Mouse (Mus musculus): ENCODE measurements around the gene Btf3. TPM values are rescaled to one million over a fixed set of nuclear protein-coding genes. Genes with fewer than 3 reads are reported as not detected.

The Btf3 gene
- polyA plus RNA-seq, 1 experiment from 2014 or later: 708 TPM

DNA sequence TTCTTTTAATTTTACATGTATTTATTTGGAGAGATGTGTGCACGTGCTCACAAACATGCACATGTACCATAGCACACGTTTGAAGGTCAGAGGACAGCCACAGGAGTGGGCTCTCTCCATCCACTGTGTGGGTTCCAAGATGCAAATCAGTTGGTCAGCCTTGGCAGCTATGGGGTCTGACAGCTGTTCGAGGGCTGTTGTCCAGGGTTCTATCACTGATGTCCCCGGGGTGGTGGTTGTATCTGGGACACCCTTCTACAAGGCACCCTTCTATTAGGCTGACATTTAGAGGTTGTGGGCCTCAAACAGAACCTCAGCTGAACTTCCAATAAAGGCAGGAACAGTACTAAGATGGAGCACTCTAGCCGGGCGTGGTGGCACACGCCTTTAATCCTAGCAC is 40.6 kb downstream of the Btf3 start:
- H3K4me1 ChIP-seq (replicated peaks; ENCODE audit: control insufficient read depth, insufficient read depth, low read length): no peaks in the 10 kb centered on the region
- H3K36me3 ChIP-seq (ENCODE audit: control insufficient read depth, insufficient read depth, low read length): peaks cover 42% of the 10 kb centered on the region
- 89% methylated on average over 7 of the region's 7 CpGs for WGBS
- no peak overlapping the region for H3K27ac ChIP-seq (ENCODE audit: low read depth)
- H3K4me3 ChIP-seq (ENCODE audit: low read depth, low read length): no peak overlapping the region
- no peak overlapping the region for H3K4me2 ChIP-seq (ENCODE audit: low read length)
- H3K27me3 ChIP-seq (replicated peaks; ENCODE audit: control insufficient read depth, insufficient read depth, low read length): no peaks in the 10 kb centered on the region
- ATAC-seq (replicated peaks; ENCODE audit: low FRiP score, low TSS enrichment, low read depth) (no peak), DNase-seq (ENCODE audit: low spot score) (no peak)
- H3K9ac ChIP-seq (ENCODE audit: low read length): no peak overlapping the region
- H3K9me3 ChIP-seq (ENCODE audit: control insufficient read depth, low read length): no peaks in the 10 kb centered on the region

DNA sequence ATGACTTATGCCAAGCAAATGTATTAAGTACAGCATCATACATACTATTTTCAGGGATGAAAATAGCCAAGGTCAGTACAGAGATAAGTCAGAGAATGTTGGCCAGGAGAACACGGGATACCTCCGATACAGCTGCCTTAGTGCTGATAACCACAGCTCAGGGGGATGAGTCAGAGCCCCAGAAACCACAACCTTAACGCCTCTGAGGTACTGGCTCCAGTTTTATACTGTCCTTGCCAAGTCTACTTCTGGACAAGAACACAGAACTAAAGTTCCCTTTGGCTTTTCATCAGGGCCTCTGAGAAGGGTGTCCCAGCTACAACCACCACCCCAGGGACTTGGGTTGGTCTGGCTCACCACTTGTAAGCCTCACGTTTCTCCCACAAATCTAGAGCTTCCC is 41.2 kb downstream of the Btf3 start:
- DNase-seq (ENCODE audit: low spot score): no peak
- WGBS: 79% methylated on average over 4 of the region's 4 CpGs
- ATAC-seq (replicated peaks; ENCODE audit: low FRiP score, low TSS enrichment, low read depth): no peak

DNA sequence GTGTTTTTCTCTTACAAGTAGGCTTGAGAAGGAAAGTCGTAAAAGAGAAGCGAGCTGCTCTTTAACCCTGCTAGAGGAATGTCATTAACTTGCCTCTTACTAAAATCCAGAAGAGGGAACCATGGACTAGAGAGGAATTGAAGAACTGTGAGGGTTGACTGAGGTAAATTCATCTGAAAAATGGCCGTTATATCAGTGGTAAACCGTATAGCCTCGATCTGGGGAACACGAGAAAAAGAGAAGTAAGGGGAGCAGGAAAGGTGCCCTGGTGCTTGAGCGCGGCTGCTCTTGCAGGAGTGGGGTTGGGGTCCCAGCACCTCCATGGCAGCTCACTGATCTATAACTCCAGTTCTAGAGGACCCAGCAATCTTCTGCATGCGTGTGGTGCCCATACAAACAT is 42.8 kb downstream of the Btf3 start:
- Histone ChIP-seq H3K4me1 (replicated peaks; ENCODE audit: control insufficient read depth, insufficient read depth, low read length) (no peaks in the 10 kb centered on the region), H3K27ac (ENCODE audit: low read depth) (no peak overlapping the region), H3K36me3 (ENCODE audit: control insufficient read depth, insufficient read depth, low read length) (peaks cover 61% of the 10 kb centered on the region), H3K9ac (ENCODE audit: low read length) (no peak overlapping the region), H3K9me3 (ENCODE audit: control insufficient read depth, low read length) (no peaks in the 10 kb centered on the region), H3K4me2 (ENCODE audit: low read length) (no peak overlapping the region), H3K4me3 (ENCODE audit: low read depth, low read length) (no peak overlapping the region), H3K27me3 (replicated peaks; ENCODE audit: control insufficient read depth, insufficient read depth, low read length) (no peaks in the 10 kb centered on the region)
- ATAC-seq (replicated peaks; ENCODE audit: low FRiP score, low TSS enrichment, low read depth) (no peak), DNase-seq (ENCODE audit: low spot score) (no peak)
- 92% methylated on average over 9 of the region's 9 CpGs for WGBS

More for the DNA sequence above, 41.2 kb downstream of the Btf3 start:
- Histone ChIP-seq H3K4me3 (ENCODE audit: low read depth, low read length) (no peak overlapping the region), H3K9ac (ENCODE audit: low read length) (no peak overlapping the region), H3K4me2 (ENCODE audit: low read length) (no peak overlapping the region), H3K27ac (ENCODE audit: low read depth) (no peak overlapping the region), H3K4me1 (replicated peaks; ENCODE audit: control insufficient read depth, insufficient read depth, low read length) (no peaks in the 10 kb centered on the region), H3K36me3 (ENCODE audit: control insufficient read depth, insufficient read depth, low read length) (peaks cover 48% of the 10 kb centered on the region), H3K27me3 (replicated peaks; ENCODE audit: control insufficient read depth, insufficient read depth, low read length) (no peaks in the 10 kb centered on the region), H3K9me3 (ENCODE audit: control insufficient read depth, low read length) (no peaks in the 10 kb centered on the region)

DNA sequence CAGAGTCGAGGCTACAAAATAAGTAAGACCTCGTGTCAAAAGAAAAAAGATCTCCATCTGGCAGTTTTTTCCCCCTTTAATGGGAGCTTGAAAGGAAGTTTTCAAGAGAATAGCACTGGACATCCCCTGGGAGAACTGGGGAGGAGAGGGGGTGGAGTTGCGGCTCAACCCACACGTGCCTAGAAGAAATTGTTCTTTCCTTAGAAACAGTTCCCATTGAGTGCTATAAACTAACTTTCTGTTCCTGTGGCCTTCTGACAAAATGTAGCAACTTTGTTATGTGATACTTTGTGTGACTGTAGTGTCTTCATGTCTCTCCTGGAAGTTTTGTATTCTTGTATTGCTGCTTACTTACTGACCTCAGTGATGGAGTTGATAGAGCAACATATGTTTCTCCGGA is 52.7 kb downstream of the Btf3 start:
- 33% methylated on average over 5 of the region's 5 CpGs for WGBS
- H3K27ac ChIP-seq (ENCODE audit: low read depth): no peak overlapping the region
- ATAC-seq (replicated peaks; ENCODE audit: low FRiP score, low TSS enrichment, low read depth): no peak
- peaks cover 25% of the 10 kb centered on the region for H3K36me3 ChIP-seq (ENCODE audit: control insufficient read depth, insufficient read depth, low read length)
- peaks cover 17% of the 10 kb centered on the region for H3K4me1 ChIP-seq (replicated peaks; ENCODE audit: control insufficient read depth, insufficient read depth, low read length)
- peak overlapping the region; percentile 89 for H3K4me3 ChIP-seq (ENCODE audit: low read depth, low read length)
- H3K4me2 ChIP-seq (ENCODE audit: low read length): peak overlapping the region; percentile 82
- H3K27me3 ChIP-seq (replicated peaks; ENCODE audit: control insufficient read depth, insufficient read depth, low read length): no peaks in the 10 kb centered on the region
- no peaks in the 10 kb centered on the region for H3K9me3 ChIP-seq (ENCODE audit: control insufficient read depth, low read length)
- DNase-seq (ENCODE audit: low spot score): no peak
- peak overlapping the region; percentile 75 for H3K9ac ChIP-seq (ENCODE audit: low read length)

DNA sequence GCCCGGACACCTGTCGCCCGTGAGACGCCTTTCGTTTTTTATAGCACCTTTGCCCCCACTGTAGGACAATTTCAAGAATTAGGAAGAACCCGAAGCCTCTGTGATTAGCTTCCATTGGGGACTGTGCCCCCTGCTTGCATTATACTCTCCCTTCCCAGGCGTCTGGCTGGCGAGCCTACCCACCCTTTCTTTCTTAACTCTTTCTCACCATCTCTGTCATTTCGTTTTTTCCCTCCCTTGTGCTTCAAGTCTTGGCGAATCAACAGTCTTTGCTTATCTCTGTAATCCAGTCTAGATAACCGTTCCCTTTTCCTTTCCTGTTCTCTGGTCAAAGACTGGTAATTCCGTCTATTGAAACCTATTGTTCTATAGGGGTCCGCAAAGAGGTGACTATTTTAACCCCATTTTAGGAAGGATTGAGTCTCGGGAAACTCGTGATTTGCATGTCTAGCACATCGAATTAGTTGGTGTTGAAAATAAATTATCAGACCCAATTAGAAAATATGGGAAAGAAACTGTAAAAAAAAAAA is 53.3 kb downstream of the Btf3 start:
- peaks cover 31% of the 10 kb centered on the region for H3K36me3 ChIP-seq (ENCODE audit: control insufficient read depth, insufficient read depth, low read length)
- no peaks in the 10 kb centered on the region for H3K27me3 ChIP-seq (replicated peaks; ENCODE audit: control insufficient read depth, insufficient read depth, low read length)
- H3K9ac ChIP-seq (ENCODE audit: low read length): peak overlapping the region; percentile 75
- DNase-seq (ENCODE audit: low spot score) (no peak), ATAC-seq (replicated peaks; ENCODE audit: low FRiP score, low TSS enrichment, low read depth) (no peak)
- H3K4me1 ChIP-seq (replicated peaks; ENCODE audit: control insufficient read depth, insufficient read depth, low read length): peaks cover 17% of the 10 kb centered on the region
- peak overlapping the region; percentile 82 for H3K4me2 ChIP-seq (ENCODE audit: low read length)
- no peaks in the 10 kb centered on the region for H3K9me3 ChIP-seq (ENCODE audit: control insufficient read depth, low read length)
- peak overlapping the region; percentile 91 for H3K27ac ChIP-seq (ENCODE audit: low read depth)
- 1% methylated on average over 16 of the region's 16 CpGs for WGBS
- H3K4me3 ChIP-seq (ENCODE audit: low read depth, low read length): peak overlapping the region; percentile 89

DNA sequence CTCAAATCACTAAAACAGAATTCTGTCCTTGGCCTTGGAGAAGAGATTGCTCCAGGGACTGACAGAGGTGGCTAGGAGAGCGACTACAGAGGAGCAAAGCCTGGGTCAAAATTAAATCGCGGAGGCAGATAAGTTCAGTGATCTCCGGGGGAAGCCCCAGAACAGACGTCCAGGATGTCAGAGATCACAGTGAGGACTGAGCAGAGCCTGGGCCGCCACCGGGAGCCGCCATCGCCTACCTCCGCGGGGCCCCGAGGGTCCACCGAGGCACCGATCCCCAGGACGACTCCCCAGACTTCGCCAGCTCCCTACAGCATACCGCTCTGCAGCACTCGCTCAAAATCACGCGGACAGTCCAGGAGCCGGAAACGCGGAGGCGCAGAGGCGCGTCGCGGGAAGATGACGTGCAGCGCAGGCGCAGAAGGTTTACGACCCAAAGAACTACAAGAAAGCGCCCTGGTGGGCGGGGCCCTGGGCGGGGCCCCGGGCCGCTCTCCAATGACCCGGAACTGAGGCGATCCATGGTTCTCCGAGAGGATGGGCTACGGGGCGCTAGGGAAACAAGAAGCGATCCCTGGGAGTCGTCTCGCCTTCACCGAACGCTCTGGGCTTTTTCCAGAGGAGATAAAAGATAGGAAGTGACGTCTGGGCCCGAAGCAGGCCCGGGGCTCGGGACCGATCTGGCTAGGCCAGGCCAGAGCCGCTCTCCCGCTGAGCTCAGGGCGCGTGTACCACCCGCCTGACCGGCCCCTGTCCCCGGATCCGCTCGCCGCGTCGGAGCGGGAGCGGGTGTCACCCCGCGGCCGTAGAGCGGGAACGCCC is 54.0 kb downstream of the Btf3 start, which contains the start of the genes Utp15 and Ankra2:
Gene Utp15 (minus strand): TSS at position 406 of the 822 bp plus-strand sequence.
Gene Ankra2 (plus strand): TSS at position 439 of the 822 bp plus-strand sequence.
- WGBS: under 1% methylated on average over 71 of the region's 71 CpGs

More for the DNA sequence above, 54.0 kb downstream of the Btf3 start, which contains the start of the genes Utp15 and Ankra2:
- peak within 1 kb of the TSS; percentile 91 for H3K27ac ChIP-seq (ENCODE audit: low read depth)
- H3K4me2 ChIP-seq (ENCODE audit: low read length): peak within 1 kb of the TSS; percentile 82
- DNase-seq (ENCODE audit: low spot score): peak; percentile 99
- peaks cover 17% of the 10 kb centered on the region for H3K4me1 ChIP-seq (replicated peaks; ENCODE audit: control insufficient read depth, insufficient read depth, low read length)
- H3K9me3 ChIP-seq (ENCODE audit: control insufficient read depth, low read length): no peaks in the 10 kb centered on the region
- peak within 1 kb of the TSS; percentile 75 for H3K9ac ChIP-seq (ENCODE audit: low read length)
- peaks cover 38% of the 10 kb centered on the region for H3K36me3 ChIP-seq (ENCODE audit: control insufficient read depth, insufficient read depth, low read length)
- peak; percentile 100 for ATAC-seq (replicated peaks; ENCODE audit: low FRiP score, low TSS enrichment, low read depth)
- peak within 1 kb of the TSS; percentile 89 for H3K4me3 ChIP-seq (ENCODE audit: low read depth, low read length)
- H3K27me3 ChIP-seq (replicated peaks; ENCODE audit: control insufficient read depth, insufficient read depth, low read length): no peaks in the 10 kb centered on the region

Other genes starting within 250 kb of the Btf3 start
- 18.2 and 20.1 TPM in 2 replicates for gene Arhgef28, start 110.6 kb downstream of the Btf3 start, polyA plus RNA-seq (2014; fragmentation: Nextera tagmentation; extraction: Ambion mirVana)
- 39.6 and 44.3 TPM in 2 replicates for gene Utp15, start 54.0 kb downstream of the Btf3 start, polyA plus RNA-seq (2014; fragmentation: Nextera tagmentation; extraction: Ambion mirVana)
- gene Ankra2, start 53.9 kb downstream of the Btf3 start, polyA plus RNA-seq (2014; fragmentation: Nextera tagmentation; extraction: Ambion mirVana): 26.4 and 29.0 TPM in 2 replicates
- gene Gm21976, start 37.1 kb downstream of the Btf3 start, polyA plus RNA-seq (2014; fragmentation: Nextera tagmentation; extraction: Ambion mirVana): not detected in 2 replicates
- not detected in 2 replicates for gene Foxd1, start 37.2 kb upstream of the Btf3 start, polyA plus RNA-seq (2014; fragmentation: Nextera tagmentation; extraction: Ambion mirVana)
- 1.3 and 1.4 TPM in 2 replicates for gene Gm10320, start 175.0 kb upstream of the Btf3 start, polyA plus RNA-seq (2014; fragmentation: Nextera tagmentation; extraction: Ambion mirVana)

Measured in intestine, embryonic 14.5 days (tissue).